In genomic region chr10:19297669-19298068, GRCm38 (mm10) we compare ENCODE assay signal across 12 mouse cellular contexts. TPM values are rescaled to one million over a fixed set of nuclear protein-coding genes. Genes with fewer than 3 reads are reported as not detected.
A peak's percentile ranks its signal among the peaks of the same experiment; 100 is the strongest.
DNase-seq lines count a peak whose midpoint lies in the region; ATAC-seq and TF ChIP-seq lines count a peak whose summit lies in the region.
"Had no signal": no experiment of that assay in that cellular context is flagged by ENCODE, and none has a peak within 500 bp of the region (broad histone marks: within the 10 kb centered on the region; RNA-seq: fewer than 3 reads in every experiment).

No protein-coding gene starts in this region.

- TF ChIP-seq CTCF in kidney, postnatal 0 days (IDR thresholded peaks at IDR 0.05; ENCODE audit: low read depth), result peak; percentile 50

- H3K36me3 ChIP-seq in kidney, postnatal 0 days (ENCODE audit: insufficient read depth, low read length), result no peaks in the 10 kb centered on the region
- H3K36me3 ChIP-seq in kidney, embryonic 16.5 days (ENCODE audit: insufficient read depth, low read length), result no peaks in the 10 kb centered on the region
- H3K36me3 ChIP-seq in intestine, embryonic 16.5 days (ENCODE audit: control insufficient read depth, insufficient read depth, low read length), result no peaks in the 10 kb centered on the region
- H3K36me3 ChIP-seq: limb, embryonic 12.5 days; neural tube, embryonic 12.5 days had no signal

- no peak overlapping the region for H3K4me2 ChIP-seq in kidney, postnatal 0 days (ENCODE audit: low read length)
- H3K4me2 ChIP-seq in kidney, embryonic 16.5 days (replicated peaks; ENCODE audit: low read depth, low read length), result no peak overlapping the region
- H3K4me2 ChIP-seq in intestine, embryonic 16.5 days (ENCODE audit: low read depth, low read length), result no peak overlapping the region
- H3K4me2 ChIP-seq: limb, embryonic 12.5 days; neural tube, embryonic 12.5 days had no signal

- H3K27ac ChIP-seq in kidney, postnatal 0 days, result no peak overlapping the region
- no peak overlapping the region for H3K27ac ChIP-seq in kidney, embryonic 16.5 days (ENCODE audit: low read length)
- no peak overlapping the region for H3K27ac ChIP-seq in intestine, embryonic 16.5 days (ENCODE audit: low read length)
- H3K27ac ChIP-seq: limb, embryonic 12.5 days; neural tube, embryonic 12.5 days had no signal

- H3K4me3 ChIP-seq in kidney, postnatal 0 days (replicated peaks; ENCODE audit: low read depth, low read length), result no peak overlapping the region
- no peak overlapping the region for H3K4me3 ChIP-seq in kidney, embryonic 16.5 days (ENCODE audit: low read length)
- no peak overlapping the region for H3K4me3 ChIP-seq in intestine, embryonic 16.5 days (ENCODE audit: low read length)
- H3K4me3 ChIP-seq: limb, embryonic 12.5 days; neural tube, embryonic 12.5 days had no signal

- no peaks in the 10 kb centered on the region for H3K27me3 ChIP-seq in kidney, postnatal 0 days (ENCODE audit: insufficient read depth, low read length)
- H3K27me3 ChIP-seq in kidney, embryonic 16.5 days (ENCODE audit: insufficient read depth, low read length), result no peaks in the 10 kb centered on the region
- H3K27me3 ChIP-seq in intestine, embryonic 16.5 days (replicated peaks; ENCODE audit: control insufficient read depth, insufficient read depth, low read length), result no peaks in the 10 kb centered on the region
- H3K27me3 ChIP-seq: neural tube, embryonic 12.5 days had no signal

- H3K9me3 ChIP-seq in kidney, postnatal 0 days (replicated peaks; ENCODE audit: low read length), result no peaks in the 10 kb centered on the region
- no peaks in the 10 kb centered on the region for H3K9me3 ChIP-seq in kidney, embryonic 16.5 days (ENCODE audit: low read length)
- H3K9me3 ChIP-seq in intestine, embryonic 16.5 days (ENCODE audit: control insufficient read depth, low read length), result no peaks in the 10 kb centered on the region
- H3K9me3 ChIP-seq: limb, embryonic 12.5 days; neural tube, embryonic 12.5 days had no signal

- no peak overlapping the region for H3K9ac ChIP-seq in kidney, postnatal 0 days (ENCODE audit: low read depth, low read length)
- H3K9ac ChIP-seq in kidney, embryonic 16.5 days (replicated peaks; ENCODE audit: low read length), result no peak overlapping the region
- H3K9ac ChIP-seq in intestine, embryonic 16.5 days (ENCODE audit: low read depth, low read length), result no peak overlapping the region
- H3K9ac ChIP-seq: limb, embryonic 12.5 days; neural tube, embryonic 12.5 days had no signal

- H3K4me1 ChIP-seq in kidney, postnatal 0 days (replicated peaks; ENCODE audit: insufficient read depth, low read length), result no peaks in the 10 kb centered on the region
- H3K4me1 ChIP-seq in kidney, embryonic 16.5 days (ENCODE audit: insufficient read depth, low read length), result no peaks in the 10 kb centered on the region
- no peaks in the 10 kb centered on the region for H3K4me1 ChIP-seq in intestine, embryonic 16.5 days (ENCODE audit: control insufficient read depth, insufficient read depth, low read length)
- H3K4me1 ChIP-seq: limb, embryonic 12.5 days; neural tube, embryonic 12.5 days had no signal

- no peak for DNase-seq in kidney, postnatal 0 days (ENCODE audit: low spot score)
- peak; percentile 42 for DNase-seq in 3T3-L1 (ENCODE audit: low read depth, low spot score)
- DNase-seq in B cell, adult 2 months, result peak; percentile 58 to 61
- DNase-seq in c-Kit-positive CD71-positive TER-119-positive erythroid progenitor cells, embryonic 14.5 days (ENCODE audit: low spot score), result peak; percentile 41
- DNase-seq in testis, postnatal 10 days (ENCODE audit: low spot score), result no peak

- no peak for ATAC-seq in kidney, postnatal 0 days (replicated peaks; ENCODE audit: low FRiP score, low read depth)
- no peak for ATAC-seq in kidney, embryonic 16.5 days (ENCODE audit: low FRiP score, low TSS enrichment)
- no peak for ATAC-seq in frontal cortex, adult (ENCODE audit: low TSS enrichment)
- no peak for ATAC-seq in intestine, embryonic 16.5 days

- WGBS in kidney, postnatal 0 days, result 67% methylated on average over 3 of the region's 3 CpGs
- WGBS in kidney, embryonic 16.5 days, result 68% methylated on average over 3 of the region's 3 CpGs
- 55% methylated on average over 3 of the region's 3 CpGs for WGBS in intestine, embryonic 16.5 days

RNA-seq across cellular contexts. Expression of gene Olig3, which starts 58.7 kb away (rescaled TPM):
- not detected in 2 replicates for polyA plus RNA-seq in kidney, postnatal 0 days (2015; fragmentation: Nextera tagmentation; extraction: Ambion mirVana)
- polyA plus RNA-seq in kidney, embryonic 16.5 days (2015; fragmentation: Nextera tagmentation; extraction: Ambion mirVana), result not detected in 2 replicates
- polyA plus RNA-seq in intestine, embryonic 16.5 days (2015; fragmentation: Nextera tagmentation; extraction: Ambion mirVana), result not detected in 2 replicates
- polyA plus RNA-seq: heart, embryonic 16.5 days; limb, embryonic 12.5 days; stomach, embryonic 16.5 days had no signal

Comparison
In these comparisons a context has a peak if more than half of its experiments do, and no peak if none do; other contexts are left out.
1. DNase-seq: peak in 3T3-L1 (single experiment), B cell, adult 2 months (2 of 2) and c-Kit-positive CD71-positive TER-119-positive erythroid progenitor cells, embryonic 14.5 days (single experiment); none in kidney, postnatal 0 days (single experiment) and testis, postnatal 10 days (single experiment).